Mouse (Mus musculus): ENCODE measurements around the gene Olfr1445.

DNA sequence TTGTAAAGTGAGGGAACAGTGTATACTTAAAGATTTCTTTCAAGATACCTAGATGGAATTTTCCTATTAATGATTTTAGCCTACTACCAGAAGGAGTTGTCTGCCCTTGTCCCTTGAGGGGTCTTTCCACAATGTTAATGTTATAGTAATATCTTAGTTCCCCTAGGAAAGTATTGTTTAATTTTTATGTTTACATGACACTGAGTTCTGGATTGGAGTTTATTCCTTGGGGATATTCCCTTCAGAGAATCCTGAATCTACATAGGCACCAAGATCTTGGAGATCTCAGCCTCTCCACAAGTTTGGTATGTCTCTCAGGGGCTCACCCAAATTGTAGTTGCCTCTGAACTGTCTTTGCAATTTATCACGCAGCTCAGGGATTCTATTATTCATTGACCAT lies 26.7 kb upstream of the Olfr1445 start, which contains the start of gene Olfr1444:
- TF ChIP-seq CTCF (IDR thresholded peaks at IDR 0.05; ENCODE audit: low read depth) (no peak), EP300 (IDR thresholded peaks at IDR 0.05; ENCODE audit: low read depth) (no peak)
